Mouse (Mus musculus) E14TG2a.4 (cell line): Measurements from ENCODE around the gene Tmbim6.

Source experiments
- CTCF ChIP-seq: conservative IDR thresholded peaks from 2 replicates; pipeline ENCODE4 v1.5.1; 2014; ENCODE audit warnings: low read length
- NANOG ChIP-seq: IDR thresholded peaks from 2 replicates; pipeline ENCODE4 v1.6.1; 2014; ENCODE audit warnings: borderline replicate concordance, low read length, mixed read lengths
- POU5F1 ChIP-seq: IDR thresholded peaks from 2 replicates; pipeline ENCODE4 v1.6.1; 2014; ENCODE audit warnings: low read length, borderline replicate concordance

DNA sequence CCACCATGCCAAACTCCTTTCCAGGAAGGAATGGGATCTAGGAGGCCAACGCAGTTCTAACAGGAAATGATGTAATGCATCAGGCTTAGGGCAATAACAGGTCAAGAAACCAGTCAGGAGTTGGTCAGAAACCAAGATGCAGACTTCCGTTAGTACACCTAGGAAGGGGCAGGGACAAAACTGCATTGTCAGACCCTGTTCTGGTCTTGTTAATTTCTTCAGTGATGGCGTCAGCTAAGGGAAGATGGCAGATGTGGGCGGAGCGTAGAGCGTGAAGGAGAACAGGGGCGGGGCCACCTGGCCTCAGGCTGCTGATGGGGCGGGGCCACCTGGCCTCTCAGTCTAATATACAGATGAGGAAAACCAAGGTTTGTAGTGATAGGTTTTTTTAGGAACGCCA is 28.5 kb downstream of the Tmbim6 start:
- no peak for TF ChIP-seq CTCF
- TF ChIP-seq NANOG, result no peak
- TF ChIP-seq POU5F1, result no peak
